Comparison of ENCODE assay signal across 1 mouse cellular context in genomic region chr4:46390390-46390970, GRCm38 (mm10).
TF ChIP-seq lines count a peak whose summit lies in the region.

No protein-coding gene starts in this region.

TF ChIP-seq in MEL, 35 proteins besides CTCF, POLR2A, EP300 and RAD21 (continued from another document):
- TF ChIP-seq TAL1 (IDR thresholded peaks at IDR 0.05; ENCODE audit: low read length) (no peak), USF1 (IDR thresholded peaks at IDR 0.05; ENCODE audit: low read depth, low read length) (no peak), MAFK (IDR thresholded peaks at IDR 0.05; ENCODE audit: borderline replicate concordance, low read depth, low read length) (no peak), MEF2A (IDR thresholded peaks at IDR 0.05; ENCODE audit: extremely low read depth, insufficient replicate concordance, low read depth, low read length, poor library complexity, severe bottlenecking) (no peak), MYC (IDR thresholded peaks at IDR 0.05; ENCODE audit: low read depth, low read length) (peak; percentile 71; the same call in 1 of the 2 replicates), ZMIZ1 (IDR thresholded peaks at IDR 0.05; ENCODE audit: low read depth, low read length) (peak; percentile 80), UBTF (IDR thresholded peaks at IDR 0.05; ENCODE audit: borderline replicate concordance, insufficient read depth, low read depth, low read length) (no peak), MXI1 (IDR thresholded peaks at IDR 0.05; ENCODE audit: low read depth, low read length) (no peak; the same call in 1 of the 2 replicates), USF2 (IDR thresholded peaks at IDR 0.05; ENCODE audit: borderline replicate concordance in 1 of 2, insufficient read depth in 1 of 2, low read depth in 1 of 2, low read length in 2 of 2) (no peak)
TF ChIP-seq in MEL: peak in this region for 12.
